Mouse (Mus musculus) limb, embryonic 14.5 days (tissue): ENCODE results near the gene Spata45. TPM values are rescaled to one million over a fixed set of nuclear protein-coding genes. Genes with fewer than 3 reads are reported as not detected.

Experiments
- ATAC-seq: fragments of 200-750 bp; cut with Nextera tagmentation; 2 replicates; pipeline ENCODE4 v1.8.0; 2017; ENCODE audit warnings: low read depth, moderate number of reproducible peaks, moderate TSS enrichment; ENCODE audit not compliant: low FRiP score
- DNase-seq: peaks from one replicate; pipeline ENCODE4 v3.0.0-alpha.2; 2015; ENCODE audit warnings: low spot score
- H3K27ac ChIP-seq: fragments of 300-500 bp; sonication (generic); replicated peaks from 2 replicates; pipeline ENCODE4 v1.5.1; 2014; ENCODE audit warnings: low read depth, mild to moderate bottlenecking, low read length, moderate library complexity, mixed read lengths
- H3K27me3 ChIP-seq: fragments of 300-500 bp; sonication (generic); 2 replicates; pipeline ENCODE4 v1.6.1; 2014; ENCODE audit warnings: low read length, mixed read lengths; ENCODE audit not compliant: control insufficient read depth, insufficient read depth
- H3K36me3 ChIP-seq: fragments of 300-500 bp; sonication (generic); 2 replicates; pipeline ENCODE4 v1.6.1; 2014; ENCODE audit warnings: mild to moderate bottlenecking, low read length, moderate library complexity, mixed read lengths; ENCODE audit not compliant: control insufficient read depth, insufficient read depth
- H3K4me1 ChIP-seq: fragments of 300-500 bp; sonication (generic); 2 replicates; pipeline ENCODE4 v1.6.1; 2014; ENCODE audit warnings: antibody characterized with exemption, low read length, mixed read lengths; ENCODE audit not compliant: control insufficient read depth, insufficient read depth
- H3K4me2 ChIP-seq: fragments of 300-500 bp; sonication (generic); replicated peaks from 2 replicates; pipeline ENCODE4 v1.6.1; 2014; ENCODE audit warnings: low read depth, mild to moderate bottlenecking, low read length, moderate library complexity; ENCODE audit not compliant: severe bottlenecking
- H3K4me3 ChIP-seq: fragments of 300-500 bp; sonication (generic); replicated peaks from 2 replicates; pipeline ENCODE4 v1.5.1; 2014; ENCODE audit warnings: low read length
- H3K9ac ChIP-seq: fragments of 300-500 bp; sonication (generic); 2 replicates; pipeline ENCODE4 v1.6.1; 2014; ENCODE audit warnings: mild to moderate bottlenecking, low read depth, low read length, moderate library complexity; ENCODE audit not compliant: severe bottlenecking
- H3K9me3 ChIP-seq: fragments of 300-500 bp; sonication (generic); 2 replicates; pipeline ENCODE4 v1.6.1; 2016; ENCODE audit warnings: low read length; ENCODE audit not compliant: control insufficient read depth
- POLR2A ChIP-seq: fragments of 200-500 bp; IDR thresholded peaks from 2 replicates; pipeline ENCODE4 v1.8.0; 2012; ENCODE audit warnings: inconsistent platforms, mild to moderate bottlenecking, moderate library complexity, borderline replicate concordance; ENCODE audit not compliant: insufficient read depth, insufficient read length; ENCODE audit errors: extremely low read depth
- WGBS: fragments of 180-500 bp; shearing (Covaris S2); extraction: QIAGEN DNeasy Blood & Tissue Kit; methylation state at CpG from one replicate; pipeline ENCODE4 v1.1.7; 2014; 5-methylcytosine and 5-hydroxymethylcytosine counted together
- polyA plus RNA-seq, 2 experiments: library from polyadenylated mRNA; depleted of rRNA in 1 of 2; stranded (reverse) in 1 of 2; unstranded in 1 of 2; fragments of >200 nt; fragmentation: Nextera tagmentation in 1 of 2; extraction: Ambion mirVana in 1 of 2; gene quantifications; 2 replicates each; pipeline versions ENCODE4 v1.2.1 to v1.2.3; 2012 to 2014

The Spata45 gene
- polyA plus RNA-seq (2012; rRNA removed): not detected in 2 replicates
- polyA plus RNA-seq (2014; fragmentation: Nextera tagmentation; extraction: Ambion mirVana): not detected in 2 replicates

GRCm38 (mm10) chr1:191036554-191037334, at the start of gene Spata45:
TSS of gene Spata45 (plus strand) at chr1:191036639.
- 86% methylated on average over 6 of the region's 6 CpGs for WGBS
- no peak within 1 kb of the TSS for H3K9ac ChIP-seq
- H3K27ac ChIP-seq: no peak within 1 kb of the TSS
- H3K4me2 ChIP-seq: no peak within 1 kb of the TSS
- no peaks in the 10 kb centered on the region for H3K4me1 ChIP-seq
- ATAC-seq (no peak), DNase-seq (no peak)
- H3K27me3 ChIP-seq: no peaks in the 10 kb centered on the region
- no peaks in the 10 kb centered on the region for H3K36me3 ChIP-seq
- no peak for TF ChIP-seq POLR2A
- H3K4me3 ChIP-seq: no peak within 1 kb of the TSS
- H3K9me3 ChIP-seq: no peaks in the 10 kb centered on the region

GRCm38 (mm10) chr1:190989437-190990082, 46.9 kb upstream of the Spata45 start:
- Histone ChIP-seq H3K4me2 (no peak overlapping the region), H3K27me3 (no peaks in the 10 kb centered on the region), H3K27ac (no peak overlapping the region), H3K9ac (no peak overlapping the region), H3K4me3 (no peak overlapping the region), H3K4me1 (no peaks in the 10 kb centered on the region), H3K36me3 (no peaks in the 10 kb centered on the region), H3K9me3 (no peaks in the 10 kb centered on the region)
- DNase-seq: no peak
- no peak for ATAC-seq
- 86% methylated on average over 9 of the region's 9 CpGs for WGBS
- no peak for TF ChIP-seq POLR2A

GRCm38 (mm10) chr1:190995548-190995947, 40.9 kb upstream of the Spata45 start:
- H3K9ac ChIP-seq: no peak overlapping the region
- H3K4me2 ChIP-seq: no peak overlapping the region
- no peak for DNase-seq
- no peaks in the 10 kb centered on the region for H3K36me3 ChIP-seq
- H3K27ac ChIP-seq: no peak overlapping the region
- no peak overlapping the region for H3K4me3 ChIP-seq
- peaks cover 7% of the 10 kb centered on the region for H3K9me3 ChIP-seq
- WGBS: 79% methylated on average over 7 of the region's 7 CpGs
- no peaks in the 10 kb centered on the region for H3K4me1 ChIP-seq
- no peak for ATAC-seq
- no peak for TF ChIP-seq POLR2A
- H3K27me3 ChIP-seq: no peaks in the 10 kb centered on the region

- no peak overlapping the region for H3K27ac ChIP-seq
- TF ChIP-seq POLR2A: no peak
- no peaks in the 10 kb centered on the region for H3K36me3 ChIP-seq
- WGBS: 72% methylated on average over 6 of the region's 6 CpGs
- H3K9me3 ChIP-seq: peaks cover 7% of the 10 kb centered on the region
- no peaks in the 10 kb centered on the region for H3K27me3 ChIP-seq
- no peaks in the 10 kb centered on the region for H3K4me1 ChIP-seq
- no peak overlapping the region for H3K9ac ChIP-seq
- no peak overlapping the region for H3K4me2 ChIP-seq
- DNase-seq: no peak
- no peak for ATAC-seq
- no peak overlapping the region for H3K4me3 ChIP-seq
Measured at GRCm38 (mm10) chr1:190996346-190996877, 40.0 kb upstream of the Spata45 start.

GRCm38 (mm10) chr1:190998027-190998426, 38.4 kb upstream of the Spata45 start:
- H3K4me3 ChIP-seq: no peak overlapping the region
- H3K27me3 ChIP-seq: no peaks in the 10 kb centered on the region
- 78% methylated on average over 1 of the region's 1 CpGs for WGBS
- TF ChIP-seq POLR2A: no peak
- no peak overlapping the region for H3K9ac ChIP-seq
- ATAC-seq (no peak), DNase-seq (no peak)
- no peak overlapping the region for H3K4me2 ChIP-seq
- H3K9me3 ChIP-seq: peaks cover 7% of the 10 kb centered on the region
- H3K36me3 ChIP-seq: no peaks in the 10 kb centered on the region
- no peaks in the 10 kb centered on the region for H3K4me1 ChIP-seq
- H3K27ac ChIP-seq: no peak overlapping the region
